Mouse (Mus musculus): ENCODE measurements around the gene Zfp58. TPM values are rescaled to one million over a fixed set of nuclear protein-coding genes. Genes with fewer than 3 reads are reported as not detected.

Zfp58 gene
- total RNA-seq, 2 experiments from 2014 or later: 9.2 to 9.3 TPM

DNA sequence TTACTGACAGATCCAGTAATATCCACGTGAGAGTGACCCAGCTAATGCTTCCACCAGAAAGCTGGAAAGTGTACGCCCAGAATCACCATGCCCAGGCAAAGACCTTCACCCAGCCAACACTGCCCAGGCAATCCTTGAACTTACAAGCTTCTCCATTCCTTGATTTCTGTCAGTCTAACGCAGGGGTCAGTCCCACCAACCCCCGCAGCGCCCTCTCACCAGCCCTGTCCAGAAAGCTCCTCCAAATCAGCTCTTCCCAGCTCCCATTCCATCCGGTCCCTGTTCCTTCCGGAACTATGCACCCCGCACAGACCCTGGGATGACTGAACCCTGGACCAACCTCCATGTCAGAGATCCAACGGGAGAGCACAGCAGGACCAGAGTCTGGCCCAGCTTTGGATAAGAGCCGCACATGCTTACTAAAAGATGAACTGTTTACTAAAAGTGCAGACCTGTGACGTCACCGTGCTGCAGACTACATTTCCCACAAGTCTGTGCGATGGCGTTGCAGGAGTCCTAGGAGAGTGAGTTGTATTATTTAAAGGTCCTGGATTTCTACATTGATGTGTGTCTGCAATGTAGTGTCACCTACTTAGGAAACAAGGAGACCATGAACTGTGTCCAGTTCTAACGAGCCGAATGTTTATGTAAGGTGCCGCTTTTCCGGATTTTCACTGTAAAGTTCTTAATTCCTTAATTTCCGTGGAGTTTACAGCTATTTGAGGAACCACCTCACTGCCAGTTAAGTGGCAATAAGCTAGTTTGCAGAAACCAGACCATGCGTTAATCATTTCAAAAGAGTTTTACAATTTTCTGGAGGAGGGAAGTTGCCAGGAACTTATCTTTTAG, 49.0 kb downstream of the Zfp58 start, which contains the start of gene Zfp874a:
Gene Zfp874a (minus strand): TSS at position 453 of the 849 bp plus-strand sequence.
- H3K4me3 ChIP-seq: peak within 1 kb of the TSS; percentile 73
- DNase-seq (ENCODE audit: low spot score in 2 of 2): peak; percentile 87 to 95
- TF ChIP-seq CTCF (conservative IDR thresholded peaks at IDR 0.05): no peak
- H3K27ac ChIP-seq: peak within 1 kb of the TSS; percentile 71

Other genes starting within 250 kb of the Zfp58 start
- gene Zfp458, start 222.1 kb downstream of the Zfp58 start, total RNA-seq (2021): 10 to 100 TPM; 19.9 to 22.2 TPM
- 1 to 10 TPM; 4.0 to 6.5 TPM for gene Zfp457, start 194.1 kb downstream of the Zfp58 start, total RNA-seq (2021)
- 1 to 10 TPM; 3.2 to 4.9 TPM for gene Zfp595, start 168.0 kb downstream of the Zfp58 start, total RNA-seq (2021)
- gene Gm28044, start 140.0 kb downstream of the Zfp58 start, total RNA-seq (2021): under 1 TPM; 0.81 to 0.82 TPM
- gene Zfp953, start 139.9 kb downstream of the Zfp58 start, total RNA-seq (2021): 1 to 10 TPM; 1.0 to 1.2 TPM
- under 1 TPM in 1 of 2 experiments, not detected in 1; 0.72 TPM for gene Gm28041, start 124.8 kb downstream of the Zfp58 start, total RNA-seq (2021)
- under 1 TPM; 0.52 to 0.59 TPM for gene Zfp456, start 124.7 kb downstream of the Zfp58 start, total RNA-seq (2021)
- 1 to 10 TPM; 3.5 to 4.0 TPM for gene Zfp429, start 100.7 kb downstream of the Zfp58 start, total RNA-seq (2021)
- gene Zfp459, start 79.1 kb downstream of the Zfp58 start, total RNA-seq (2021): 1 to 10 TPM; 1.8 to 2.8 TPM
- gene Zfp874a, start 48.9 kb downstream of the Zfp58 start, total RNA-seq (2021): 10 to 100 TPM; 11.8 TPM
- 10 to 100 TPM; 15.1 to 15.7 TPM for gene Zfp874b, start 16.3 kb downstream of the Zfp58 start, total RNA-seq (2021)
- gene Gm26965, start 25.6 kb upstream of the Zfp58 start, total RNA-seq (2021): 1 to 10 TPM in 1 of 2 experiments, not detected in 1; 1.5 TPM
- 10 to 100 TPM; 19.8 to 23.4 TPM for gene Zfp87, start 25.6 kb upstream of the Zfp58 start, total RNA-seq (2021)
- gene Zfp748, start 53.3 kb upstream of the Zfp58 start, total RNA-seq (2021): 10 to 100 TPM in 1 of 2 experiments, 1 to 10 TPM in 1; 8.5 to 10.8 TPM
- 10 to 100 TPM in 1 of 2 experiments, 1 to 10 TPM in 1; 9.1 to 10.2 TPM for gene Zfp729b, start 109.2 kb upstream of the Zfp58 start, total RNA-seq (2021)
- gene Gm49345, start 137.2 kb upstream of the Zfp58 start, total RNA-seq (2021): 1 to 10 TPM in 1 of 2 experiments, not detected in 1; 1.6 TPM
- 1 to 10 TPM; 9.3 to 9.9 TPM for gene Zfp729a, start 137.2 kb upstream of the Zfp58 start, total RNA-seq (2021)
- gene Zfp738, start 186.5 kb upstream of the Zfp58 start, total RNA-seq (2021): 10 to 100 TPM; 25.3 to 25.8 TPM
- 10 to 100 TPM; 13.5 to 14.0 TPM for gene Zfp65, start 228.6 kb upstream of the Zfp58 start, total RNA-seq (2021)